Mouse (Mus musculus) brain, embryonic 14.5 days (tissue): ENCODE results near the gene Aunip.

Experiments used
- CTCF ChIP-seq: fragments of 200-500 bp; IDR thresholded peaks from 2 replicates; pipeline ENCODE4 v1.5.1; 2012; ENCODE audit warnings: inconsistent platforms, mild to moderate bottlenecking, moderate library complexity, borderline replicate concordance; ENCODE audit not compliant: insufficient read depth, insufficient read length; ENCODE audit errors: extremely low read depth
- POLR2A ChIP-seq: fragments of 200-500 bp; IDR thresholded peaks from 2 replicates; pipeline ENCODE4 v1.6.1; 2012; ENCODE audit warnings: mild to moderate bottlenecking, inconsistent platforms, borderline replicate concordance; ENCODE audit not compliant: poor library complexity, insufficient read depth, insufficient read length, severe bottlenecking; ENCODE audit errors: extremely low read depth

DNA sequence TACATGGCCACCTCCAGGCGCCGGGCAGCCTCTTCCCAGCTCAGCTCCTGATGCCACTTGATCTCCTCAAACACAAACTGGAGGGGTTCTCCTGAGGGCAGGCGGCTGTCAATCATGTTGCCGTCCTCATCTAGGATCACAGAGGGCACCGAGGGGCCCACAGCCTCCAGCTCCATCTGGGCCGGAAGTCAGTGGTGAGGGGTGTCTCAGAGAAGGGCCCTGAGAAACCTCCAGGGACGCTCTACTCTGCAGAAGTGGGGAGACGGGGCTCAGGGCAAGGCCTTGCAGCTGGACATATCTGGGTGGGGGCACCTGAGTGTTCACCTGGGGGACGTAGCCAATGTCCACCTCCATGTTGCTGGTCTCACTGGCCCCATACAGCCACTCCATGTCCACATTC, 31.9 kb downstream of the Aunip start:
- TF ChIP-seq CTCF (no peak), POLR2A (no peak)
